Mouse (Mus musculus): ENCODE results near the gene Amhr2.

The Amhr2 gene

DNA sequence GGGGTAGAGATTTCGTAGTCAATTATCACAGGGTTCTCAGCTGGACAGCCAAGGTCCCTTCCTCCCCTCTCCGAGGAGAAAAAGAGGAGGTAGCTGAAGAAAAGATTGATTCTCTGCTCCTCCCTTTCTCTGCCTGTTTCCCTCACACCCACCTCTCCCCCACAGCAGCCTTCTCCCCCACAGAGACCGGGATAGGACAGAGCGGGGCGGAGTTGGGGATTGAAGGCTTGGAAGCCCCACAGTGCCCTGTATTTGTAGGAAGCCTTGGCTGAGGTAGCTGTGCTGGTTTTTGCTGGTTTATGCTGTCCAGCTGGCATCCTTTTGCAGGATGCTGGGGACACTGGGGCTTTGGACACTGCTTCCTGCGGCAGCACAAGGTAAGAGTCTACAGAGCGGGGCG lies at the start of gene Amhr2:
Gene Amhr2 (plus strand): TSS at position 222 of the 400 bp plus-strand sequence.
- no peak for DNase-seq (ENCODE audit: low spot score)

DNA sequence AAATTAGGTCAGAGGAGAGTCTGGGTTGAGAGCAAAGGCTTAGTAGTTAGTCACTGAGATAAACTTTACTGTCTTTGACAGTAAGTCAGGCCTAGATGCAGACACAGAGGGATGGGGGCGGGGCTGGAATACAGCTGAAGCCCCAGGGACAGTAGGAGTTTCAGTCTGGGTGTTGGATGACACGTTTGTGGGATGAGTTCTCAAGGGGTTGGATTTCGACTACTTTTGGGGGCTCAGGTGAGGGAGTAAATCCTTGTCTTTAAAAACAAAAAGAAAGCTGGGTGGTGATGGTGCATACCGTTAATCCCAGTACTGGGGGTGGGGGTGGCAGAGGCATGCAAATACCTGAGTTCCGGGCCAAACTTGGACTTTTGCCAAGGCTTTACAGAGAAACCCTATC lies 46.5 kb upstream of the Amhr2 start:
- no peak for DNase-seq (ENCODE audit: low spot score)

DNA sequence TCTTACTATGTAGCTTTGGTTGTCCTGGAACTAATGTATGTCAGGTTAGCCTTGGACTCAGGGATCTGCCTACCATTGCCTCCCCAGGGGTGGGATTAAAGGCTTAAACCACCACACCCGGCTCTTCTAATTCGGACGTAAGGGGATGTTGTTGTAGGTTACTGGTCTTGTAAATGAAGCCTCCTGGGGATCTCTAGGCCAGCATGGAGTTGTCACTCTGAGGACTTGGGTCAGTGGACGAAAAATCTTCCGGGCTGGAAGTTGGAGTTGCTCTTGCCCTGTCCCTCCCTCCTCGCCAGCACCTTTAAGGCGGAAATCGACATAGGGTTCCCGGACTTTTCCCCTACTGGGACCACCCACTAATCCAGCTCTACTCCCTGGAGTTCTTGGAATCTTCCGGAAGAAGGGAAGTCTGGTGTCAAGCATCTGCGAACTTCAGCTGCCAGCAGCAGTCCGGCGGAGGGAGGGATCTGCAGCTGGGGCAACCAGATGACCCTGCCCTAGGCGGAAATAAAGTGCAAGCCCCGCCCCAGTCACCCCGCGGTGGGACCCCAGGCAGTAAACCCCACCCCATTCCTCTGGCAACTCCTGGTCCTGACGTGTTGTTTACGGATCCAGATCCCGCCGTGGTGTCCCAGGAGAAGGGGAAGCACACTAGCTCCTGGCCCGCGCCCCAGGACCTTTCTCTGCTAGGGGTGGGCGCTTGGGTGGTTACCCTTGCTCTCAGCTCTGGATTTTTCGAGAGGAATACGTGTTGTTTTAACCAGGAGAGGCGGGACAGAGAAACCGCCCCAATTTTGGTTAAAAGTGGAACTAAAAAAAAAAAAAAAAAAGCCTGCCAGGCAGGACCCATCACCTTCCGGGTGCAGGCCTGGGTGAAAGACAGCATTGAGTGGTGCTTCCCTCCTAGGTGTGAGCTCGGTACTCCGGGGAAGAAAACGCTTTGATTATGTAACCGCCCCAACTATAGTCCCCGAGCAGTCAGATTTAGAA lies 45.6 kb upstream of the Amhr2 start:
- DNase-seq (ENCODE audit: low spot score) = peak; percentile 86

DNA sequence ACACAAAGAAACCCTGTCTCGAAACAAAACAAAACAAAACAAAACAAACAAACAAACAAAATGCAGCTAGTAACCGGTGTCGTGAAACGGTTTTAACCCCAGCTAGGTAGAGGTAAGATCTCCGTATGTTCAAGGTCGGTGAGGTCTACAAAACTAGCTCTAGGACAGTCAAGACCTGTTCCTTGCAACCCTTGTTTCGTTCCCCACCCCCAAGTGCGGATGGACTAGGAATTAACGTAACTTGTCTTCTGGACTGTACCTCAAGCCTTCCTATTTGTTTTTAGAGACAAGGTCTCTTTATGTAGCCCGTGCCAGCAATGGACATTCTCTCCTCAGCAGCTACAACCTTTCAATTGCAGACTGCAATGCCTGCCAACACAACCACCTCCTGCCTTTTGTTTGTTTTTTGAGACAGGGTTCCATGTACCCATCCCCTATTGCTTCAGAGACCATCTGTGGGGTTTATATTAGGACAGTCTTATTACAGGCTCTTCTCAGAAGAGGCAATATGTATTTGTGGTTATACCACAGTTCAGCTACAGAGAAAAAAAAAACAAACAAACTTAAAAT lies 44.6 kb upstream of the Amhr2 start:
- no peak for DNase-seq (ENCODE audit: low spot score)

DNA sequence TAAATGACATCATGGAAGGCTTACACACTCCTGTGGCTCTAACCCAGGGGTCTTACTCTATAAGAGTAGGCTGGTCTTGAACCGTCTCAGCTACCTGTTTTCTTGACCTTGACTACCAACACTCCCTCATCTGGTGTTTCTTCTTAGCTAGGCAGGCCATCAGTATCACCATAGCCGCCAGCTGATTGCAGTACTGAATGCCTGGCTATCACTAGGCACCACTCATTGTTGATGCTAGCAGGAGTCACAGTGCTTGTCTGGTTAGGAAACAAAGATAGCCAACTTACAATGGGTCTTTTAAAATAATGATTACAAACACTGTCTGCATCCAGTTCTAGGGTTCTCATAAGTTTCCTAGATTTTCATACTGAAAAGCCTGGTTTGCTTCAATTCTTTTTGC lies 43.9 kb upstream of the Amhr2 start:
- DNase-seq (ENCODE audit: low spot score) = no peak

DNA sequence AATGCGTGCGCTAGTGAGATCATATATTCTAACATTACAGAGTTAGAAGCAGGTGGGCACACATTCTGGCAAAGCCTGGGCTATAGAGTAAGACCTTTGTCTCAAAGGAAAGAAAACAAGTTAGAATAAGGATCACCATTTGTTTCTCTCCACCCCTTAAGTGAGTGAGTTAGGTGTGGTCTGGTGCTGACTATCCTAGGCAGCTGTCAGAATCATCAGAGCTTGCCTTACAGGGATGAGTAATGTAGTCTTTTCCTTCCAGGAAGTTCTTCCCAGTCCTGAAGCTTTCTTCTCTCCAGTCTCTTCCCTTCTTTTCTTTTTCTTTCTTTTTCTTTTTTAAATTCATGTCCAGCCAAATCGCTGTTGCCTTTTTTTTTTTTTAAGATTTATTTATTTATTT lies 43.0 kb upstream of the Amhr2 start:
- no peak for DNase-seq (ENCODE audit: low spot score)

DNA sequence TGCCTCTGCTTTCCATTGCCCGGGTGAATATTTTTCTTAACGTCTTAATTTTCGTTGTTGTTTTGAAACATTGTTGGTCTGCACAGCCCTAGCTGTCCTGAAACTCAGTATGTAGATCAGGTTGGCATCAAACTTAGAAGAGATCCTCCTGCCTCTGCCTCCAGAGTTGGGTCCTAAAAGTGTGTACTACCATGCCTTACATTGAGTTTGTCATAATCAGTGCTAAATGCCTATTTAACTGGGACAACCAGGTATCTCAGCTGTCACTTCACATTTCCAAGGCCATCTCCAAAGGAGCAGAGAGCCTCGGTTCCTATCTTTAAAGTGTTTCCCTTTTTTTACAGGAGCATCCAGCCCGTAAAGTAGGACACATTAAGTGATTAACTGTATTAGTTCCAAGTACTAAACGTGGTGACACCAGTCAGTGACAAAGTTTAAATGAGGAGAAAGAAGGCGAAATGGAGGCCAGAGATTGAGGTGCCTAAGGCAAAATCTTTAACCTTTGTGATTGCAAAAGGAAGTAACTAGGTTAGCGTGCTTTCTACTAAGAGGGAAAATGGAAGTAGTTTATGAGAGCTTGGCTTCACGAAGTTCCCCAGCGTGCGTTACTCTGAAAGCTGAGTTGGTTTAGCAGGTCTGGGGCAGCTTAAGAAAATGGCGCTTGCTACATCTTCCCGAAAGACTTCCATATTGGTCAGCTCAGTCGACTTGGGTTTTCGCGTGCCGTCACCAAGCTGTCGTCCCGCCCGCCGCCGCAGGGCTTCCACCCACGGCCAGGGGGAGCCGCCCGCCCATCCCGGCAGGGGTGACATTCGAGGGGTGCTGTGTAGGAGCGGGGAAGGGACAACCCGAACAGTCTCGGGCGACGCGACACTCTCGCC lies 40.3 kb upstream of the Amhr2 start:
- no peak for DNase-seq (ENCODE audit: low spot score)

DNA sequence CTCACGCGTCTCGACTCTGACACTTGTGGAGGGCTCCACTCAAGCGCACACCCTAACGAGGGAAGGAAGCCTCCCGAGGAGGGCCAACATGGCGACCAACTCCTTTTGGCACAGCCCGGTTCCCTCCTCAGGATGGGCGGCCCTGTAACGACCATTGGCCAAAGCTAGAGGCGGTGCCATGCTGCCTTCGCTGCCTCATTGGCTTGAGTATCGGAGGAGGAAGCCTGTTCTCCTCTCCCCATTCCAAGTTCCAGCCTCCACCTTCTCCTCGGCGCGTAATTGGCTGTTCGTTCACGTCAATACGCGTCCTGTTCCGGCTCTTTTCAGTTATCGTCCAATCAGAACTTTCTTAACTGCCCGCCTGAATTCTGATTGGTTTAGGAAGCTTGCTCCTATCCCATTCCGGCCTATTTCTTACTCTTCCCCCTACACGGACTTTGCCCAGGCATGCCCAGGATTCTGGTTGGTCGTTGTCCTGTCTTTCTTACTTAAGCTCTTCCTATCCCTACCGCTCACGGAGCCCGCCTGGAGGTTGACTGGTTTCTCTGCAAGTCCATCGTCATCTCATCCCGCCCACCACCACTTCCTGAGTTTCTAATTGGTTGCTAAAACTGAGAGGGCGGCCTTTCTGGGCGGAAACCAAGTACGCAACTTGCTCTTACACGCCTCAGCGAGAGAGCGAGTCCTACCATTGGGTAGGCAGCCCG lies 39.5 kb upstream of the Amhr2 start, which contains the start of gene Sp1:
Gene Sp1 (plus strand): TSS at position 655 of the 707 bp plus-strand sequence.
- peak; percentile 99 for DNase-seq (ENCODE audit: low spot score)

DNA sequence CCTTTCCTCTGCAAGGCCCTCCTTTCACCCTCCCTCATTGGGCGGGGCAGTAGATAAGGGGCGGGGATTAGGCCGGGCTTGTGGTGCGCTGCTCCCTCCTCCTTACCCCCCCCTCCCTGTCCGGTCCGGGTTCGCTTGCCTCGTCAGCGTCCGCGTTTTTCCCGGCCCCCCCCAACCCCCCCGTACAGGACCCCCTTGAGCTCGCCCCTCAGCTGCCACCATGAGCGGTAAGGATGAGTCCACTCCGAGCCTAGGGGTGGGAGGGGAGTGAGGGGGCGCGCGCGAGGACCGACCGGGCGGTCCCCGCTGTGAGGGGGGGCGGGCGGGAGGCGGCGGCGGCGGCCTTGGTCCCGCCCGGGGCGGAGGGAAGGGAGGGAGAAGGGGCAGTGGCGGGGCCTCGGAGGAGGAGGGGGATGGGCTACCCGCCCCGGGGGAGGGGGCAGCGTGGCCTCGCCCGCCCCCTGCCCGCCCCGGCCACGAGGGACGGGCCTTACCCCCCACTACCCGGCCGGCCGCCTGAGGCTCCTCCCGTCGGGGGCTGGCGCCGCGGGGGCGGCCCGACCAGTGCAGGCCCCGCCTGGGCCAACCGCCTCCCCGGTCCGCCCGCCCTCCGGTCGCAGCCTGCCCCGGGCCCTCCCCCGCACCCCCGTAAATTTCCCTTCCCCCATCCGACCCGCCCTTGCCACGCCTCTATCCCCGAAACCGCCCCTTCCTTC lies 38.8 kb upstream of the Amhr2 start:
- peak; percentile 77 for DNase-seq (ENCODE audit: low spot score)

DNA sequence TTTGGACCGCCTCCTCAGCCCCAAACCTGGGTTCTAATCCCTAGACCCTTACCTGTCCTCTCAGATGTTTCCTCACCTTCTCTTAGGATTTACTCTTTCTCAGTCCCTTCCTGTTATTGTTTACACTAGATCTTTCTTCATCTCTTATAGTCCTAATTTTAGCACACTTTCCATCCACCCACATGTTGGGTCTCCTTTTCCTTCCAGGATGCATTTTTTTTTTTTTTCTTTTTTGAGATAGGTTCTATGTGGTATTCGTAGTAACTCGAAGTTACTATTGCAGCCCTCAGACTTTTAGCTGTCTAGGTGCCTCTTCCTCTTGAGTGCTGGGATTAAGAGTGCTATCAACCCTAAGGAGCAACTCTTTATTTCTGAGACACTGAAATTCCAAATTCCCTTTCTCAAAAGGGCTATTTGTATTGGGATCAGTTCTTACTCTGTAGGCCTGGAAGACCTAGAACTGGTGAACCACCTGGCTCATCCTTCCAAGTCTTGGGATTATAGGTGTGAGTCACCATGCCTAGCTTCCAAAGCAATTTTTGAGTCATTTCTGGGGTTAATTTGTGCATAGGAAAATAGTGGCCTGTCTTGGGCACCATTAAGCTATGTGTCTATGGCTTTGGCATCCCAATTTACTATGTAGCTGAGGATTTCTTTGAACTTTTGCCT lies 38.1 kb upstream of the Amhr2 start:
- no peak for DNase-seq (ENCODE audit: low spot score)

DNA sequence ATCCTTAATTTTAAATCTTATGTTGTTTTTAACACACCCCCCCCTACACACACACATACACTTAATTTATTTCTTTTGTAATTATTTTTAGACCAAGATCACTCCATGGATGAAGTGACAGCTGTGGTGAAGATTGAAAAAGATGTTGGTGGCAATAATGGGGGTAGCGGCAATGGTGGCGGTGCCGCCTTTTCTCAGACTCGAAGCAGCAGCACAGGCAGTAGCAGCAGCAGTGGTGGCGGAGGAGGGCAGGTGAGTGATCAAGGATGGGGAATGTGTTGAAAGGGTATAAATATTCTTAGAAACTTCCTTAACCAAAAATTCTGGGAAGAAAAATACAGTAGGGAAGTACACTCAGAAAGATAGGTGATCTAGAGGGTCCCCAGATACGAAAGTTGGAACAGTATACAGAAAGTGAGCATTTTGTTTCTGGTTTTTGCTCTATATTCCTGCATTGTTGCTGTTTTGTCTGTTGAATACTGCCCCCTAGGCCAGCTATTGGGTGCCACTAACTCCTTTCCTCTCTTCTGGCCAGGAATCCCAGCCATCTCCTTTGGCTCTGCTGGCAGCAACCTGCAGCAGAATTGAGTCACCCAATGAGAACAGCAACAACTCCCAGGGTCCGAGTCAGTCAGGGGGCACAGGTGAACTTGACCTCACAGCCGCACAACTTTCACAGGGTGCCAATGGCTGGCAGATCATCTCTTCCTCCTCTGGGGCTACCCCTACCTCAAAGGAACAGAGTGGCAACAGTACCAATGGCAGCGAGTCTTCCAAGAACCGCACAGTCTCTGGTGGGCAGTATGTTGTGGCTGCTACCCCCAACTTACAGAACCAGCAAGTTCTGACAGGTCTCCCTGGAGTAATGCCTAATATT lies 37.2 kb upstream of the Amhr2 start:
- DNase-seq (ENCODE audit: low spot score) = no peak

DNA sequence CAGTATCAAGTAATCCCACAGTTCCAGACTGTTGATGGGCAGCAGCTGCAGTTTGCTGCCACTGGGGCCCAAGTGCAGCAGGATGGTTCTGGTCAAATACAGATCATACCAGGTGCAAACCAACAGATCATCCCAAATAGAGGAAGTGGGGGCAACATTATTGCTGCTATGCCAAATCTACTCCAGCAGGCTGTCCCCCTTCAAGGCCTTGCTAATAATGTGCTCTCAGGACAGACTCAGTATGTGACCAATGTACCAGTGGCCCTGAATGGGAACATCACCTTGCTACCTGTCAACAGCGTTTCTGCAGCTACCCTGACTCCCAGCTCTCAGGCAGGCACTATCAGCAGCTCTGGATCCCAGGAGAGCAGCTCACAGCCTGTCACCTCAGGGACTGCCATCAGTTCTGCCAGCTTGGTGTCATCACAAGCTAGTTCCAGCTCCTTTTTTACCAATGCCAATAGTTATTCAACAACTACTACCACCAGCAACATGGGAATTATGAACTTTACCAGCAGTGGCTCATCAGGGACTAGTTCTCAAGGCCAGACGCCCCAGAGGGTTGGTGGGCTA lies 36.5 kb upstream of the Amhr2 start:
- DNase-seq (ENCODE audit: low spot score) = no peak

DNA sequence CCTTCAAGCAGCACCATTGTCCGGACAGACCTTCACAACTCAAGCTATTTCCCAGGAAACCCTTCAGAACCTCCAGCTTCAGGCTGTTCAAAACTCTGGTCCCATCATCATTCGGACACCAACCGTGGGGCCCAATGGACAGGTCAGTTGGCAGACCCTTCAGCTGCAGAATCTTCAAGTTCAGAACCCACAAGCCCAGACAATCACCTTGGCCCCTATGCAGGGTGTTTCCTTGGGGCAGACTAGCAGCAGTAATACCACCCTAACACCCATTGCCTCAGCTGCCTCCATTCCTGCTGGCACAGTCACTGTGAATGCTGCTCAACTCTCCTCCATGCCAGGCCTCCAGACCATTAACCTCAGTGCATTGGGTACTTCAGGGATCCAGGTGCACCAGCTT lies 35.9 kb upstream of the Amhr2 start:
- DNase-seq (ENCODE audit: low spot score) = no peak

DNA sequence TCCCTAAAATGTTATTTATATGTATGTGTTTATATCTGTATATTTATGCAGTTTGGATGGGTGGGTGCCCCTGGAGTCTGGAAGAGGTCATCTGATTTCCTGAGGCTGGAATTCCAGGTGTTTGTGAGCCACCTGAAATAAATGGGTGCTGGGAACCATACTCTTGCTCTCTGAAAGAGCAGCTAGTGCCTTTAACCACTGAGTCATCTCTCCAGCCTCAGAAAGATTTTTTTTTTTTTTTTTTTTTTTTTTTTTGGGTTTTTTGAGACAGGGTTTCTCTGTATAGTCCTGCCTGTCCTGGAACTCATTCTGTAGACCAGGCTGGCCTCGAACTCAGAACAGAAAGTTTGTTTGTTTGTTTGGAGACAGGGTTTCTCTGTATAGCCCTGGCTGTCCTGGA lies 34.1 kb upstream of the Amhr2 start:
- no peak for DNase-seq (ENCODE audit: low spot score)

DNA sequence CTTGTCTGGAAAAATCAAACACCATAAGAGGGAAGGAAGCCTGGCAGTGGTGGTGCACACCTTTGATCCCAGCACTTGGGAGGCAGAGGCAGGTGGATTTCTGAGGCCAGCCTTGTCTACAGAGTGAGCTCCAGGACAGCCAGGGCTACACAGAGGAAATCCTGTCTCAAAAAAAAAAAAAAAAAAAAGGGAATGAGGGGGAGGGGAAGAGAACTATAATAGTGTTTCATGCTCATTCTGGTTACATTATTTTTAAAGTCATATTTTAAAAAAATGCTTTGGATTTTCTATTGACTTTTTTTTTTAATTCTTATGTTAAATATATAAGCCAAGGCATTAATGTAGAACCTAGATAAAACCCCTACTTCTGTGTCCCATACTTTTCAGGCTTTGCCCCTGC lies 31.5 kb upstream of the Amhr2 start:
- no peak for DNase-seq (ENCODE audit: low spot score)

DNA sequence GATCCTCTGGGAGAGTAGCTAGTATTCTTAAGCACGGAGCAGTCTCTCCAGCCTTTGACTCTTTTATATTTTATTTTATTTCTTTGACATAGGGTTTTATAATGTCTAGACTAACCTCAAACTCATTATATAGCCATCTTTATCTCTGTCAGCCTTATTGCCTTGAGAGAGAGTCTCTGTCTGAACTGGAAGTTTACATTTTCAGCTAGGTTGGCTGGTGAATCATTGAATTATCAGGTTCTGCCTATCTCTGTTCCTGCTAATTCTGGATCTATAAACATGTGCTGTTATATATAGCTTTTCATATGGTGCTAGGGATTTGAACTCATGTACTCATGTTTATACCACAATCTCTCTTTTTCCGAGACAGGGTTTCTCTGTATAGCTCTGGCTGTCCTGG lies 27.6 kb upstream of the Amhr2 start:
- DNase-seq (ENCODE audit: low spot score) = no peak

DNA sequence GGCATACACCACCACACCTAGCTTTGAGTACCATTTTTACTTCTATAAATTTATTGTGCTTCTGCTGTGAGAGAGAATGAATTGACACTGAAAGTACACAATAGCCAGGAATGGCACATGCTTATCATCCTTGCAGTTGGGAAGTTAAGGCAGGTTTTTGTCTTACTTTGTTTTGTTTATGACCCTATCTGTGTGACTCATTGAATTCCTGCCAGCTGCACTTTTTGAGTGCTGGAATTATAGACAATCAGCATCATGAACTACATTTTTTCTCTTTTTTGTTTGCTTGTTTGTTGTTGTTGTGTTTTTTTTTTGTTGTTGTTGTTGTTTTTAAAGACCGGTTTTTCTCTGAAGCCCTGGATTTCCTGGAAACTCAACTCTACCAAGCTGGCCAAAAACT lies 24.2 kb upstream of the Amhr2 start:
- DNase-seq (ENCODE audit: low spot score) = no peak

DNA sequence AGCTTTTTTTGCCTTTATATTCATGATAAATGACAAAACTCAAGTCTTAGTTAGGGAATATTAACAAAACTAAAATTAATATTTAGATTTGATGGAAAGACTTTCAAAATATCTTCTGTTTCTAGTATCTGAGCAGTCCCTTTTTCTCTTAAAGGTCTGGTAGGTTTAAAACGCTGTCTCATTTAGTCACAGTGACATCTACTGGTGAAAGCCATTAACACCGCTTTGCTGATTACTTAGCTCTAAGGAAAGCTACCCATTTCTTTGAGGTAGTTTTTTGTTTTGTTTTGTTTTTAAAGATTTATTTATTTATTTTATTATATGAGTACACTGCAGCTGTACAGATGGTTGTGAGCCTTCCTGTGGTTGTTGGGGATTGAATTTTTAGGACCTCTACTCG lies 23.7 kb upstream of the Amhr2 start:
- DNase-seq (ENCODE audit: low spot score) = peak; percentile 85

DNA sequence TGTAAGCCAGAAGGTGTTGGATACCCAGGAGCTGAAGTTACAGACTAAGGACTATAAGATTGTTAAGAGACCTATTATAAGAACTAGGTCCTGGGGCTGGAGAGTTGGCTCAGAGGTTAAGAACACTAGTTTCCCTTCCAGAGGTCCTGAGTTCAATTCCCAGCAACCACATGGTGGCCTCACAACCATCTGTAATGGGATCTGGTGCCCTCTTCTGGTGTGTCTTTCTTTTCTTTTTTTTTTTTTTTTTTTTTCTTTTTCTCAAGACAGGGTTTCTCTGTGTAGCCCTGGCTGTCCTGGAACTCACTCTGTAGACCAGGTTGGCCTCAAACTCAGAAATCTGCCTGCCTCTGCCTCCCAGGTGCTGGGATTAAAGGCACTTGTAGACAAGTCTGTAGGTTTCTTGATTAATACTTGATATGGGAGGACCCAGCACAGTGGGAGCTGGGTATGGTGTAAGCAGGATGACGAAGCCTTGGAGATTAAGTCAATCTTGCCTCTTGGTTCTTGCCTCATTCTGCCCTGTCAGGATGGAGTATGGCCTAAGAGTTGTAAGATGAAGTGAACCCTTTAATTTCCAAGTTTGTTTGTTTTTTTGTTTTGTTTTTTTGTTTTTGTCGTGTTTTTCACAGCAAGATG lies 21.4 kb upstream of the Amhr2 start:
- no peak for DNase-seq (ENCODE audit: low spot score)
